Mouse (Mus musculus) kidney, adult 8-10 months (tissue): ENCODE results near the gene Zdhhc18.

ENCODE experiments used
- DNase-seq, 2 experiments: peaks; one replicate each; pipeline ENCODE4 v3.0.0; 2022

Zdhhc18 gene

GRCm38 (mm10) chr4:133600306-133600705 is 49.6 kb downstream of the Zdhhc18 start:
- no peak for DNase-seq

GRCm38 (mm10) chr4:133599571-133600073 is 50.3 kb downstream of the Zdhhc18 start:
- DNase-seq = peak; percentile 94

GRCm38 (mm10) chr4:133599116-133599515 is 50.8 kb downstream of the Zdhhc18 start:
- no peak for DNase-seq

- peak in 1 of 2 experiments; percentile 55 for DNase-seq
These were observed 51.3 kb downstream of the Zdhhc18 start for GRCm38 (mm10) chr4:133598616-133599015.

GRCm38 (mm10) chr4:133596084-133596483 is 53.9 kb downstream of the Zdhhc18 start:
- no peak for DNase-seq

GRCm38 (mm10) chr4:133595538-133595937 is 54.4 kb downstream of the Zdhhc18 start:
- DNase-seq = no peak

- DNase-seq = peak; percentile 60 to 84
These were observed 57.4 kb downstream of the Zdhhc18 start for GRCm38 (mm10) chr4:133592570-133592969.

- peak; percentile 78 to 87 for DNase-seq
These were observed 65.6 kb downstream of the Zdhhc18 start, which contains the start of gene Gpn2 for GRCm38 (mm10) chr4:133584059-133584951. Gene Gpn2, plus strand, starts transcription at chr4:133584362.

- no peak for DNase-seq
These were observed 66.3 kb downstream of the Zdhhc18 start for GRCm38 (mm10) chr4:133583690-133584058.

- DNase-seq = no peak
These were observed 72.0 kb downstream of the Zdhhc18 start for GRCm38 (mm10) chr4:133577983-133578382.

- DNase-seq = no peak
These were observed 75.1 kb downstream of the Zdhhc18 start for GRCm38 (mm10) chr4:133574843-133575202.

- peak; percentile 91 to 95 for DNase-seq
These were observed 75.7 kb downstream of the Zdhhc18 start, which contains the start of gene Gpatch3 for GRCm38 (mm10) chr4:133574070-133574842. Gene Gpatch3, plus strand, starts transcription at chr4:133574745.

GRCm38 (mm10) chr4:133570066-133570466 is 79.9 kb downstream of the Zdhhc18 start:
- DNase-seq = peak; percentile 82 to 88

- DNase-seq = peak; percentile 40 to 42
These were observed 80.5 kb downstream of the Zdhhc18 start for GRCm38 (mm10) chr4:133569291-133570065.

- DNase-seq = peak in 1 of 2 experiments; percentile 30
These were observed 82.7 kb downstream of the Zdhhc18 start for GRCm38 (mm10) chr4:133567251-133567650.

- DNase-seq = peak; percentile 78 to 87
These were observed 86.8 kb downstream of the Zdhhc18 start for GRCm38 (mm10) chr4:133563123-133563571.

- DNase-seq = no peak
These were observed 88.3 kb downstream of the Zdhhc18 start for GRCm38 (mm10) chr4:133561622-133562021.

GRCm38 (mm10) chr4:133559846-133560245 is 90.1 kb downstream of the Zdhhc18 start:
- no peak for DNase-seq

- DNase-seq = peak; percentile 71 to 87
These were observed 92.8 kb downstream of the Zdhhc18 start for GRCm38 (mm10) chr4:133557041-133557717.
